Mouse (Mus musculus) kidney, postnatal 36 days (tissue): ENCODE measurements at regions not wholly inside any gene's neighbourhood (a gene's known extent, or its start where the extent isn't known, plus 50 kb on each side); places are given as distances from the start of the nearest gene placed in this dataset.
A peak's percentile ranks its signal among the peaks of the same experiment; 100 is the strongest.

ENCODE experiments used
- DNase-seq, 2 experiments: peaks; one replicate each; pipeline ENCODE4 v3.0.0; 2021 to 2022; ENCODE audit warnings: mixed read lengths in 2 of 2

- DNase-seq = no peak
Measured at GRCm38 (mm10) chr11:94882687-94883383, 53.2 kb upstream of the Col1a1 start.

GRCm38 (mm10) chr11:94881982-94882686, 53.9 kb upstream of the Col1a1 start:
- DNase-seq = no peak

GRCm38 (mm10) chr11:94880896-94881840, 54.9 kb upstream of the Col1a1 start:
- DNase-seq = peak in 1 of 2 experiments; percentile 19

DNA sequence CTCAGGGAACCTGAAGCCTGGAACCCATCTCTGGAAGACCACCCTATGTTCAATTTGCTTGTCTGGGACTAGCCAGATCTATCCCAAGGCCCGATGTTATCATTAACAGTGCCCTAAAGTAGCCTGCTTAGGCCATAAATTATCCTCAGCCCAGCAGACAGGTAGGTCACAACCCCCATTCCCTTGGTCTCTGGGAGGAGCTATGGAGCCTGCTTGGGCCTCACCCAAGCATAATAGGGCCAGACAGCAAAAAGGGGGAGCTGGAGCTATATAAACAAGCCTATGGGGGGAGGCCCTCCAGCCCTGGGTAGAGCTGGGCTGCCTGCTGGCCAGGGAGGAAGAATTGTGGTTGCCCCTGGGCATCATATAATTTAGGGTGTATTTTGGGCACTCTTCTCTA, 59.3 kb upstream of the Col1a1 start:
- no peak for DNase-seq

GRCm38 (mm10) chr11:94875026-94875425, 61.0 kb upstream of the Col1a1 start:
- no peak for DNase-seq

- no peak for DNase-seq
Measured at GRCm38 (mm10) chr11:94874155-94874561, 61.9 kb upstream of the Col1a1 start.

GRCm38 (mm10) chr11:94873693-94874092, 62.3 kb upstream of the Col1a1 start:
- no peak for DNase-seq

DNA sequence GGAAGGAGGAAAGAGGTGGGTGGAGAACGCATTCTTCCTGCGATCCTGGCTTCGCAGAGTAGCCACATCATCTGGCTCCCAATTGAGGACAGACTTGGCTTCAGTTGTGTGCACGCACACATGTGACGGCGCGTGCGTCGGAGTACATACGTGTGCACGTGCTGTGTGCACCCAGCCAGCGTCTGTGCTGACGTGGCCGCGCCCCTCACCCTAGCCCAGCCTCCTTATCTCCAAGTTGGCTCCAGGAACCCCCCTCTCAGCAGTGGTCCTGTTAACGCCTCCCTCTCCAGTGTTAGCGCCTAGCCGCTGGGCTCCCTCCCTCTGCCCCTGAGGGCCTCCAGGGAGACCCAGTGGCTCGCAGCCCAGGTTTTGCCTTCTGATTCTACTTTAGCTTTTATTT, 63.1 kb upstream of the Col1a1 start:
- peak; percentile 29 to 41 for DNase-seq

- peak; percentile 57 to 82 for DNase-seq
Measured at GRCm38 (mm10) chr11:94870341-94870740, 65.7 kb upstream of the Col1a1 start.

GRCm38 (mm10) chr11:94869866-94870265, 66.2 kb upstream of the Col1a1 start:
- peak; percentile 19 to 51 for DNase-seq

GRCm38 (mm10) chr11:94866176-94866967, 69.7 kb upstream of the Col1a1 start:
- DNase-seq = peak; percentile 68 to 90

- no peak for DNase-seq
Measured at GRCm38 (mm10) chr11:94850129-94850528, 67.6 kb upstream of the Tmem92 start.

DNA sequence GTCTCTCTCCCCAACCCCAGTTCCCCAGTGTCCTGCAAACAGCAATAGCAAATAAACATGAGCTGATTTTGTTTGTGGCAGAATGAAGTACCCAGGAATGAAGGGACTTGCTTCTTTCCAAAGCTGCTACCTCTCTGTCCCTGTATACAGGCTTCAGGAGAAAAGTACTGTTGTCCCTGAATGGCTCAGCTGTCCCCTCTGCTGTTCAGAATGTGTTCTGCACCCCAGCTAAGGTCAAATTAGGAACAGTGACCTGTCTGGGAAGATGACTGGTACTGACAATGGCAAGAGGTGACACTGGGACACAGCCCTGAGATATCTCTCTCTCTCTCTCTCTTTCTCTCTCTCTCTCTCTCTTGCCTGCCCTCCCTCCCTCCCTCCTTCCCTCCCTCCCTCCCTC, 56.6 kb upstream of the Tmem92 start:
- peak in 1 of 2 experiments; percentile 14 for DNase-seq

GRCm38 (mm10) chr11:94838140-94838539, 55.6 kb upstream of the Tmem92 start:
- DNase-seq = no peak

DNA sequence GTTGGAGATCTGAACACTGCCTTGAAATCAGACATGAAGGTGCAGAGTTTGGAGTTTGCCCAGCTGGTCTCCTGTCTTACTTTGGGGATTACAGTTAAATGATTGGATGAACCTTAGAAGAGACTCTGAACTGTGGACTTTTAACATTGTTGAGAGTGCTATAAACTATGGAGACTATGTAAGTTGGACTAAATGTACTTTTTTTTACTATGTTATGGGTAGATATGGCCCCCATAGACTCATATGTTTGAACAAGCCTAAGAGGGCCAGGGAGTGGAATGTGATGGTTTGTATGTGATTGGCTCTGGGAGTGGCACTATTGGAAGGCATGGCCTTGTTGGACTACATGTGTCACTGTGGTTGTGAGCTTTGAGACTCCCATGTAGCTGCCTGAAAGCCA, 53.8 kb upstream of the Tmem92 start:
- peak in 1 of 2 experiments; percentile 12 for DNase-seq

- DNase-seq = peak; percentile 46 to 88
Measured at GRCm38 (mm10) chr11:94832246-94832985, 49.9 kb upstream of the Tmem92 start.
